Mouse (Mus musculus): Measurements from ENCODE around the gene 1700003E16Rik. TPM values are rescaled to one million over a fixed set of nuclear protein-coding genes. Genes with fewer than 3 reads are reported as not detected.

Gene 1700003E16Rik
- polyA plus RNA-seq, 1 experiment = not detected

GRCm38 (mm10) chr6:83124851-83125312, 31.3 kb upstream of the 1700003E16Rik start:
- H3K4me1 ChIP-seq (ENCODE audit: control insufficient read depth, insufficient read depth, low read length) = no peaks in the 10 kb centered on the region
- H3K36me3 ChIP-seq (ENCODE audit: control insufficient read depth, insufficient read depth, low read length, poor library complexity, severe bottlenecking) = no peaks in the 10 kb centered on the region
- H3K4me3 ChIP-seq (ENCODE audit: low read depth, low read length) = peak overlapping the region; percentile 78
- no peaks in the 10 kb centered on the region for H3K27me3 ChIP-seq (ENCODE audit: control insufficient read depth, insufficient read depth, low read length, poor library complexity, severe bottlenecking)
- peak overlapping the region; percentile 67 for H3K9ac ChIP-seq (ENCODE audit: low read depth, poor library complexity, severe bottlenecking)
- TF ChIP-seq POLR2A (IDR thresholded peaks at IDR 0.05; ENCODE audit: insufficient read depth, low read length) (no peak), EP300 (IDR thresholded peaks at IDR 0.05; ENCODE audit: insufficient read depth, low read depth, low read length) (no peak), CTCF (IDR thresholded peaks at IDR 0.05; ENCODE audit: low read depth, low read length) (no peak)
- no peaks in the 10 kb centered on the region for H3K9me3 ChIP-seq (replicated peaks; ENCODE audit: control insufficient read depth, insufficient read depth, low read length, poor library complexity, severe bottlenecking)
- H3K27ac ChIP-seq (ENCODE audit: insufficient read depth, low read length) = no peak overlapping the region

- Histone ChIP-seq H3K4me1 (ENCODE audit: control insufficient read depth, insufficient read depth, low read length) (no peaks in the 10 kb centered on the region), H3K27ac (ENCODE audit: insufficient read depth, low read length) (peak within 1 kb of the TSS; percentile 21; the same call in 1 of the 2 replicates), H3K9ac (ENCODE audit: low read depth, poor library complexity, severe bottlenecking) (peak within 1 kb of the TSS; percentile 67), H3K9me3 (replicated peaks; ENCODE audit: control insufficient read depth, insufficient read depth, low read length, poor library complexity, severe bottlenecking) (no peaks in the 10 kb centered on the region), H3K4me3 (ENCODE audit: low read depth, low read length) (peak within 1 kb of the TSS; percentile 78), H3K27me3 (ENCODE audit: control insufficient read depth, insufficient read depth, low read length, poor library complexity, severe bottlenecking) (no peaks in the 10 kb centered on the region), H3K36me3 (ENCODE audit: control insufficient read depth, insufficient read depth, low read length, poor library complexity, severe bottlenecking) (no peaks in the 10 kb centered on the region)
- TF ChIP-seq CTCF (IDR thresholded peaks at IDR 0.05; ENCODE audit: low read depth, low read length) (no peak), POLR2A (IDR thresholded peaks at IDR 0.05; ENCODE audit: insufficient read depth, low read length) (no peak), EP300 (IDR thresholded peaks at IDR 0.05; ENCODE audit: insufficient read depth, low read depth, low read length) (no peak)
Measured at GRCm38 (mm10) chr6:83125331-83125730, 30.9 kb upstream of the 1700003E16Rik start, which contains the start of gene Ino80b. Ino80b (minus strand) TSS chr6:83125431.

GRCm38 (mm10) chr6:83127419-83127818, 28.8 kb upstream of the 1700003E16Rik start:
- Histone ChIP-seq H3K27ac (ENCODE audit: insufficient read depth, low read length) (no peak overlapping the region), H3K27me3 (ENCODE audit: control insufficient read depth, insufficient read depth, low read length, poor library complexity, severe bottlenecking) (no peaks in the 10 kb centered on the region), H3K9me3 (replicated peaks; ENCODE audit: control insufficient read depth, insufficient read depth, low read length, poor library complexity, severe bottlenecking) (no peaks in the 10 kb centered on the region), H3K4me3 (ENCODE audit: low read depth, low read length) (no peak overlapping the region), H3K4me1 (ENCODE audit: control insufficient read depth, insufficient read depth, low read length) (no peaks in the 10 kb centered on the region), H3K36me3 (ENCODE audit: control insufficient read depth, insufficient read depth, low read length, poor library complexity, severe bottlenecking) (no peaks in the 10 kb centered on the region), H3K9ac (ENCODE audit: low read depth, poor library complexity, severe bottlenecking) (no peak overlapping the region)
- no peak for TF ChIP-seq EP300 (IDR thresholded peaks at IDR 0.05; ENCODE audit: insufficient read depth, low read depth, low read length)
- peak; percentile 23 for TF ChIP-seq CTCF (IDR thresholded peaks at IDR 0.05; ENCODE audit: low read depth, low read length)
- no peak for TF ChIP-seq POLR2A (IDR thresholded peaks at IDR 0.05; ENCODE audit: insufficient read depth, low read length)

GRCm38 (mm10) chr6:83131469-83132034, 24.7 kb upstream of the 1700003E16Rik start:
- H3K27ac ChIP-seq (ENCODE audit: insufficient read depth, low read length) = no peak overlapping the region
- TF ChIP-seq POLR2A (IDR thresholded peaks at IDR 0.05; ENCODE audit: insufficient read depth, low read length) (no peak), EP300 (IDR thresholded peaks at IDR 0.05; ENCODE audit: insufficient read depth, low read depth, low read length) (no peak), CTCF (IDR thresholded peaks at IDR 0.05; ENCODE audit: low read depth, low read length) (no peak)
- H3K4me1 ChIP-seq (ENCODE audit: control insufficient read depth, insufficient read depth, low read length) = peaks cover 1% of the 10 kb centered on the region
- H3K36me3 ChIP-seq (ENCODE audit: control insufficient read depth, insufficient read depth, low read length, poor library complexity, severe bottlenecking) = no peaks in the 10 kb centered on the region
- no peaks in the 10 kb centered on the region for H3K27me3 ChIP-seq (ENCODE audit: control insufficient read depth, insufficient read depth, low read length, poor library complexity, severe bottlenecking)
- H3K4me3 ChIP-seq (ENCODE audit: low read depth, low read length) = no peak overlapping the region
- H3K9me3 ChIP-seq (replicated peaks; ENCODE audit: control insufficient read depth, insufficient read depth, low read length, poor library complexity, severe bottlenecking) = no peaks in the 10 kb centered on the region
- H3K9ac ChIP-seq (ENCODE audit: low read depth, poor library complexity, severe bottlenecking) = no peak overlapping the region

GRCm38 (mm10) chr6:83132176-83132919, 23.9 kb upstream of the 1700003E16Rik start:
- Histone ChIP-seq H3K4me1 (ENCODE audit: control insufficient read depth, insufficient read depth, low read length) (peaks cover 2% of the 10 kb centered on the region), H3K4me3 (ENCODE audit: low read depth, low read length) (no peak overlapping the region), H3K27me3 (ENCODE audit: control insufficient read depth, insufficient read depth, low read length, poor library complexity, severe bottlenecking) (no peaks in the 10 kb centered on the region), H3K27ac (ENCODE audit: insufficient read depth, low read length) (no peak overlapping the region), H3K36me3 (ENCODE audit: control insufficient read depth, insufficient read depth, low read length, poor library complexity, severe bottlenecking) (no peaks in the 10 kb centered on the region), H3K9me3 (replicated peaks; ENCODE audit: control insufficient read depth, insufficient read depth, low read length, poor library complexity, severe bottlenecking) (no peaks in the 10 kb centered on the region), H3K9ac (ENCODE audit: low read depth, poor library complexity, severe bottlenecking) (no peak overlapping the region)
- TF ChIP-seq POLR2A (IDR thresholded peaks at IDR 0.05; ENCODE audit: insufficient read depth, low read length) (no peak), EP300 (IDR thresholded peaks at IDR 0.05; ENCODE audit: insufficient read depth, low read depth, low read length) (no peak), CTCF (IDR thresholded peaks at IDR 0.05; ENCODE audit: low read depth, low read length) (no peak)

- Histone ChIP-seq H3K9me3 (replicated peaks; ENCODE audit: control insufficient read depth, insufficient read depth, low read length, poor library complexity, severe bottlenecking) (no peaks in the 10 kb centered on the region), H3K9ac (ENCODE audit: low read depth, poor library complexity, severe bottlenecking) (no peak overlapping the region), H3K36me3 (ENCODE audit: control insufficient read depth, insufficient read depth, low read length, poor library complexity, severe bottlenecking) (no peaks in the 10 kb centered on the region), H3K27me3 (ENCODE audit: control insufficient read depth, insufficient read depth, low read length, poor library complexity, severe bottlenecking) (no peaks in the 10 kb centered on the region), H3K4me3 (ENCODE audit: low read depth, low read length) (no peak overlapping the region), H3K27ac (ENCODE audit: insufficient read depth, low read length) (no peak overlapping the region), H3K4me1 (ENCODE audit: control insufficient read depth, insufficient read depth, low read length) (peaks cover 4% of the 10 kb centered on the region)
- TF ChIP-seq CTCF (IDR thresholded peaks at IDR 0.05; ENCODE audit: low read depth, low read length) = no peak
- TF ChIP-seq EP300 (IDR thresholded peaks at IDR 0.05; ENCODE audit: insufficient read depth, low read depth, low read length) = no peak
- no peak for TF ChIP-seq POLR2A (IDR thresholded peaks at IDR 0.05; ENCODE audit: insufficient read depth, low read length)
Measured at GRCm38 (mm10) chr6:83134226-83134625, 22.0 kb upstream of the 1700003E16Rik start.

Data from ES-Bruce4 (cell line).